15 mouse cellular contexts compared by ENCODE assay signal in the genomic region with DNA sequence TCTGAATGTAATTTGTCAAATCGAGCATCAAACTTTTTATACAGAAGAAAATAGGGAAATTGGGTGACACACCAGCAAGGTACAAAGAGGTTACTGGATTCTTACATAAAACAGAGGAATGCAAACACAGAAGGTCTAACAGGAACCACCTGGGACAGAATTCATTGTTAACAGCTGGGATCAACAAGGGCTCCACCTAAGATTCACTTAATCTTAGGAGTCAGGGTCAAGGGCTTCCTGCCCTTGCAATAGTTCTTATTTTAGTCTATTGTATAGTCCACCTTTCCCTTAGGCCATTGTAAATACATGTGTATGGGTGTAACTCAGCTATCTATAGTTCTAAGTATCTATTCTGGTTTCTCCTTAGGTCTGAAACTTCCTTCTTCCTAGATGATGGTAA. TPM values are rescaled to one million over a fixed set of nuclear protein-coding genes. Genes with fewer than 3 reads are reported as not detected.
"Had no signal": no experiment of that assay in that cellular context is flagged by ENCODE, and none has a peak within 500 bp of the region (broad histone marks: within the 10 kb centered on the region; RNA-seq: fewer than 3 reads in every experiment).

No protein-coding gene starts in this region.

RNA-seq across cellular contexts. Expression of a gene that starts 24.8 kb away (rescaled TPM):
- polyA plus RNA-seq: cortical plate, adult 2 months; embryonic facial prominence, embryonic 10.5 days; embryonic facial prominence, embryonic 11.5 days; embryonic facial prominence, embryonic 13.5 days; embryonic facial prominence, embryonic 14.5 days; embryonic facial prominence, embryonic 15.5 days; erythroblast, embryonic 14.5 days; forebrain, embryonic 10.5 days; forebrain, embryonic 11.5 days; forebrain, embryonic 13.5 days; forebrain, embryonic 14.5 days; forebrain, embryonic 15.5 days; forebrain, embryonic 16.5 days; forebrain, postnatal 0 days; frontal cortex, adult 2 months had no signal
